Mouse (Mus musculus): ENCODE data around the gene Gabrb1.

Gene Gabrb1

GRCm38 (mm10) chr5:72043226-72044151 lies 385.6 kb downstream of the Gabrb1 start:
- 88% methylated on average over 12 of the region's 12 CpGs for WGBS

DNA sequence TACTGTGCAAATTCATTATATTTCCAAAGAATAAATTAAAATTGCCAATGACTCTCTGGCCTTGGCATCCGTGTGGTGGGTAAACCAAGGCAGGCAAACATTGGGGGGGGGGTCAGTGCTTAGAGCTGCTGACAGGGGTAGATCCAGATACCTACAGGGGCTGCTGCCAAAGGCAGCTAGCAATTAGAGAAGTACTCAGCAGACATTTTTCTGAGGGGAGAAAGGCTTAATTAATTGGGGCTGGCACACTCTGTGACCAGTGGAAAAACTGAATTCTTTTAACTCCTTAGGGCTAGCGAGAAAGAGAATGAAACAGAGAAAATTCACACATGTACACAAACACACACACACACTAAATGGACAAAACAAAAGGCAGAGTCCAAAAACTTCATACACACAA lies 388.3 kb downstream of the Gabrb1 start:
- 40% methylated on average over 2 of the region's 2 CpGs for WGBS

DNA sequence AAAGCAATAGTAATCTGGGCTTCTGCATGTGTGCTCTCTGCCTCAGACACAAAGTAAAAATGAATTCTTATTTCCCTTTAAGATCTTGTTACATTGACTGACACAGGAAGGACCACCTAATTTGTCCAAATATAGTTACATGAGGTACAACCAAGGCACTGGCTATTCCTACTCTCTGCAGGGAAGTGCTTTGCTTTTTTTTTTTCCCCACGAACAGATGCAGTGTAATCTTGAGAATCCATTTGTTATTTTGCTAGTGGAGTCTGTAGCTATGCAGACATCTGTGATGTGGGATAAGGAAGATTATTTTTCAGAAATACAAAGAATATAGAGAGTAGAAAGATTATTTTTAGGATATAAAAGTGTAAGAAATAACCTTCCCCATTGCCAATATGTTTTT lies 406.2 kb downstream of the Gabrb1 start:
- WGBS: 29% methylated on average over 1 of the region's 1 CpGs

DNA sequence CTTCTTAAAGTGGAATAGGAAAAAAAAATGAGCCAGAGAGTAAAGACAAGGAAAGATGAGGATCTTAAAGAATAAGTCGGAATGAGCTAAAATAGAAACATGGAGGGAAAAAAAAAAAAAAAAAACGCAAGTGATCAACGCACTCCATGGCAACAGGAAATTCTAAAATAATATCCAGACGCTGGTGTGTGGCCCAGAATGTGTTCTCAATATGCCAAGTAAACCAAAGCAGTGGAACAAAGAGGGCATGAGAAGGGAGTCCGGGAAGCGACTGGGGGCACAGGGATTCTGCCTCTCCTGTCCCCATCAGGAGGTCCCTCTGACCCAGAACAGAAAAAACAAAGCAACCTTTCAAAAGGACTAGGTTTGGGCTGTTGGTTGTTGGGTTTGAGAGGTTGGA lies 410.9 kb downstream of the Gabrb1 start:
- 13% methylated on average over 6 of the region's 6 CpGs for WGBS

GRCm38 (mm10) chr5:72069398-72069797 lies 411.5 kb downstream of the Gabrb1 start:
- 46% methylated on average over 7 of the region's 7 CpGs for whole genome bisulfite sequencing

DNA sequence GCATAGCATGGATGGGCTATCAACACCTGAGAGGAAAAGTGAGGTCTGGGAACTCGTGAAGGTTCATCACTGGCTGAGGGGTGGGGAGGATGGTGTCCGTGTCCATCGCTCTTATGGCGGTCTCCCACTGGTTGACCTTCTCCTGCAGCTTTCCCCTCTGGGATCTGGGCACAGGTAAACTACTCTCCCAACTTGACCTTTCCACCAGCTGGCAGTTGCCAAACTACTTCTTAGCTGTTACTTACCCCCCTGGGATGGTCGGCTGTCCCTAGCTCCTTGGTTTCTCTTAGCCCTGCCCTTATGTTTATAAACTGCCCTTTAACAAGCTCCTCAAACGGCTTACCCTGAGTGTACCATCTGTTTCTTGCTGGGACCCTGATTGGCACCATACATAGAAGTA lies 418.9 kb downstream of the Gabrb1 start:
- WGBS: 87% methylated on average over 6 of the region's 6 CpGs

DNA sequence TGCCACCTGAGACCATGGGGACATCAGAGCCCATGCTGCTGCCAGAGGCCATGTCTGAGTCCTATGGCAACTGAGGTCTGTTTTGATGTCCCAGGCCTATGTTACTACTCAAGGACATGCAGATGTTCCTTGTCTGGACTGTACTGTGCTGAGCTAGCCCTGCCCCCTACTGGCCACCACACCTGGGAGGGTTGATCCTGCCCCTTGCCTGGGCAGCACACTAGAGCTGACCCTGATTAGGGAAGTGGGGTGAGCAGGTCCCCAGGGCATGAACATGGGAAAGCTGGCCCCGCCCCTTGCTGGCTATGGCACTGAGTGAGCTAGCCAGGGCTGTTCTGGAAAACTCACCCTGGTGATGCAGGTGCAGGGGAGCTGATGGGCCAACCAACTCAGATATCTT lies 428.6 kb downstream of the Gabrb1 start:
- WGBS: 94% methylated on average over 1 of the region's 1 CpGs

DNA sequence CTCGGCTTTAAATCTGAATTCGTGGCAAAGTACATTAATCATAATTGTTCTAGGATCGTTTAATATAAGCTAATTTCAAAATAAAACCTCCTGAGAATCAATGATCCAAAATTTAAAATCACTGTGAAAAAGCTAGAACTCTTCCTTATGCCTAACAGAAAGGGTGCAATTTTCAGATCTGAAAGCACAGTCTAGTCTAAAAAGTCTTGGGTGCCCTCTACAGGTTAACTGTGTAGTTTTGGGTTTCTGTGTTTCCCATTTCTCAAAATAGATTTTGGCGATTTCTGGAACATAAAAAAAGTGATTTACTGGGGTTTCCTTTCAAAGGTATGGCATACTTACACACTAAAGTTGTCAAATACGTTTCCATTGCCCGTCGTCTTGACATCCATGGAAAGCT lies 436.7 kb downstream of the Gabrb1 start:
- WGBS: 27% methylated on average over 7 of the region's 7 CpGs

DNA sequence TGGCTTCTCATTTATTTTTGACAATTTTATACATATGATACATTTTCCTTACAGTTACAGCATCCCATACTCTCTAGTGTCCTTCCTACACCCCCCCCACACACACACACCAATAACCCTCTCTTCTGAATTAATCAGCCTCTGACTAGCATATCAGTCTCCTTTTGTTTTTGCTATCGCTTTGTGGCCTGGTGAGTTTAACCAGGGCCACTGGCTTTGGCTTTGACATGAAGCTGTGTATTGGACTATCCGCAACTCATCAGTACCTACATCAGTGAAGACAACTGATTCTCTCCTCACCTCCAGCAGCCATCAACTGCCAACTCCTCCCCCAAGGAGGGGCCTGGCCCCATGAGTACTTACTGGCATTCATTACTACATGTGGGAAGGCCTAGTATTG lies 437.1 kb downstream of the Gabrb1 start:
- 77% methylated on average over 2 of the region's 2 CpGs for WGBS

DNA sequence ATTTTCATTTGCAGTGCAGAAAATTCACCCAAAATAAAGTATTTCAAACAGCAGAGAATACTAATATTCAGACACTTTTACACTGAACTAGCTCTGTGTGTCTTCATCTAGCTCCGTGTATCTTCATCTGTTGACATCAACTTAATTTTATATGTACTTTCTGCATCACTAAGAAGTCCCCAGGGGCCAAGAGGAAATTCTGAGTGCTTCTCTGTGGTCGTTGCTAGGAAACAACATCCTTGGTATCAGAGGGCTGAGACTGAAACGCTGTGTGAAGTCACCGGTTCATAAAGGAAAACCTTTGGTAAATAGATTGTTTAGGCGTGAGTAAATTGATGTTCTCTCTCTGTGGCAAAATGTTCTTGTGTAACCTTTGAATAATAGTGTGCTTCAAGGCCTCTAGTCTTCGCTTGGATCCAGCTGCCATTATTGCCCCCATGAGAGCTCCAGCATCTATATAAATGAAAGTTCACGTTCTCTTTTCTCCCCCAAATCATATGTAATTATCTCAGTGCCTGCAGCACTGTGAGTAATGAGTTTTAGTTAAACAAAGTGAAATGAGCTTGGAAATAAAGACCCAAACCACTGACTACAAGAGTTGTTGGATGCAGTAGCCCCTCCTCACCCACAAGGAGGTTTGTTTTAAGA lies 446.5 kb downstream of the Gabrb1 start:
- 42% methylated on average over 7 of the region's 7 CpGs for WGBS

DNA sequence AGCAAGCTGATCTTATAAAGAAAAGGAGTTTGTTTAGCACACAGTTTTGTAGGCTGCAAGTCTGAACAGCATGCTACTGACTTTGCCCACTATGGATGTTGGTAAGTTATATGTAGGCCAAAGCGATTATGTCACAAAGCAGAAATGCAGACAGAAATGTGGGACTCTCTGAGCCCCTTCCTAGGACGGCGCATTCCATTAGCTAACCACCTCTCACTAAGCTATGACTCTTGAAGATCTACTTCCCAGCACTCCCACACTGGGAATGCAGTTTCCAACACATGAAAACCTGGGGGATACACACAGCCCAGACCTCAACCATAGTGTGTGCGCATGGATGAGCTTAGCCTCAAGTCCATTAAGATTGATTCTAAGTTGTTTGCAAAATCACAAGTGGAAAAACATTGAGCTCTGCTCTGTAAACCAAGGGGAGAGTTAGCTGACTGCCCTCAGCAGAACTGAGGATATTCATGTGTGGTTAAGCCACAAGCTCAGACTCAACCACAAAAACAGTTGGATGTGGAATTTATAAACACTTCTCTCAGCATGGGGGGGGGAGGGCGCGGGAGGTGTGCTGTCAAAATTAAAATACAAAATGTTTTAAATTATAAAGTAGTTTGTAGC lies 464.6 kb downstream of the Gabrb1 start:
- whole genome bisulfite sequencing: 88% methylated on average over 6 of the region's 6 CpGs

- WGBS: 78% methylated on average over 4 of the region's 4 CpGs
These were observed 468.8 kb downstream of the Gabrb1 start for GRCm38 (mm10) chr5:72126681-72127080.

DNA sequence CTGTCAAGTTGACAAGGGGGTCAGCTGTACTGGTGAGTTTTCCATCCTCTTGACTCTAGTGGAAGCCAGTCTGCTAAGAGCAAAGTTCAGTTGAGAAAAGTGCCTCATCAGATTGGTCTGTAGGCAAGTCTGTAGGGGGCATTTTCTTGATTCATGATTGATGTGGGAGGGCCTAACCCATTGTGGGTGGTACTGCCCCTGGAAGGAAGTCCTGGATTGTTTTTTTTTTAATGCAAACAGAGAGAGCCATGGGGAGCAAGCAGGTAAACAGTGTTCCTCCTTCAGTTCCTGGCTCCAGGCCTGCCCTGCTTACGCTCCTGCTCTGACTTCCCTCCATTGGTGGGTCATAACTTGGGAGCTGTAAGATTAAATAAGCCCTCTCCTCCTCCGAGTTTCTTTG lies 476.0 kb downstream of the Gabrb1 start:
- WGBS: 70% methylated on average over 2 of the region's 2 CpGs

- 72% methylated on average over 7 of the region's 7 CpGs for WGBS
These were observed 480.3 kb downstream of the Gabrb1 start for GRCm38 (mm10) chr5:72138256-72138655.

- WGBS: 48% methylated on average over 1 of the region's 1 CpGs
These were observed 481.7 kb downstream of the Gabrb1 start for GRCm38 (mm10) chr5:72139619-72140018.

GRCm38 (mm10) chr5:72148679-72149078 lies 490.8 kb downstream of the Gabrb1 start:
- WGBS: 68% methylated on average over 5 of the region's 5 CpGs

- 98% methylated on average over 5 of the region's 5 CpGs for WGBS
These were observed 493.0 kb downstream of the Gabrb1 start for GRCm38 (mm10) chr5:72150870-72151269.

DNA sequence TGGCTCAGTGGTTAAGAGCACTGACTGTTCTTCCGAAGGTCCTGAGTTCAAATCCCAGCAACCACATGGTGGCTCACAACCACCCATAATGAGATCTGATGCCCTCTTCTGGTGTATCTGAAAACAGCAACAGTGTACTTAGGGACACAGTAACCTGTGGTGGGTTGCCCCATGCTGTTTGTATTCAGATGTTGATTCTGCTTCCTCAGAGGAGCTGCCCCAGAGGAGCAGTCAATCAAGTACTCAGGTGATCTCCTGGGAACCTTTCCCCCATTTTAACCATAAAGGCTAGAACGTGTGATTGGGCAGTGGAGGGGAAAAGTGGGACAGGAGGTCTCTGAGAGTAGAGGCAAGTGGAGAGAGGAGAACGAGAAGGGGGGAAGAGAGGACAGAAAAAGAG lies 497.8 kb downstream of the Gabrb1 start:
- 82% methylated on average over 3 of the region's 3 CpGs for WGBS

DNA sequence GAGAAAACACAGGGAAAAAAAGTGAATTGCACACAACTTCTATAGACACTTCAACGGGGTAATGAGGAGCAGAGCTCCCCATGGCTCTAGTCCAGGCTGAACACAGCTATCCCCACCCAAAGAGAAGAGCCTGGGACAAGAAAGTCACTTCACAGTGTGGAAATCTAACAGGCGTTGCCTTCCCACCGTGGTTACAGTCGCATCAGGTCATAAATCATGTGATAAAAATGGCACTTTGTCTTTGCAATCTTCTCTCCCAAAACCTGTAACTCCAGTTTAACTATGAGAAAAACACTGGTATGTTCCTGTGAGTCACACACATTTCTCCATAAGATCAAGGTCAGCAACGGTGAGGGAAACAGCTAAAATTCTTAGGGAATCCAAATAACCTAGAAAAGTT lies 498.7 kb downstream of the Gabrb1 start:
- WGBS: 97% methylated on average over 5 of the region's 5 CpGs

- WGBS: 67% methylated on average over 12 of the region's 12 CpGs
These were observed 500.8 kb downstream of the Gabrb1 start for GRCm38 (mm10) chr5:72158667-72159066.

DNA sequence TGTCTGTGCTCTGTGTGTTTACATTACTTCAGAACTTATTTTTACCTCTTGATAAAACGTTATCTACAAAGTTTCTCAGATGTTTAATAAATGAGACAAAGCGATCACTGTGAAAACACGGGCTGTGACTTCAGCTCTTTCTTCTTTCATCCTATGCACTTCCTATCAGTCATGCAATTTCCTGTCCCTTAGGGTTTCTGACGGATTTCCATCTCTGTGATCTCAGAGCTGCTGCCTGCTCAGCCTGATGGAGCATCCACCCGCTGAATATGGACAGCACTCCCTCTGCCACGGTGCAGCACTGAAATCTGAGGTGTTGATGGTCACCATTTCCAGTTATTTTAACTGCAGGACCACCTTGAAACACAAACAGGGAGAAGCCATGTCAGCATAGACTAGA lies 501.6 kb downstream of the Gabrb1 start:
- WGBS: 71% methylated on average over 6 of the region's 6 CpGs

DNA sequence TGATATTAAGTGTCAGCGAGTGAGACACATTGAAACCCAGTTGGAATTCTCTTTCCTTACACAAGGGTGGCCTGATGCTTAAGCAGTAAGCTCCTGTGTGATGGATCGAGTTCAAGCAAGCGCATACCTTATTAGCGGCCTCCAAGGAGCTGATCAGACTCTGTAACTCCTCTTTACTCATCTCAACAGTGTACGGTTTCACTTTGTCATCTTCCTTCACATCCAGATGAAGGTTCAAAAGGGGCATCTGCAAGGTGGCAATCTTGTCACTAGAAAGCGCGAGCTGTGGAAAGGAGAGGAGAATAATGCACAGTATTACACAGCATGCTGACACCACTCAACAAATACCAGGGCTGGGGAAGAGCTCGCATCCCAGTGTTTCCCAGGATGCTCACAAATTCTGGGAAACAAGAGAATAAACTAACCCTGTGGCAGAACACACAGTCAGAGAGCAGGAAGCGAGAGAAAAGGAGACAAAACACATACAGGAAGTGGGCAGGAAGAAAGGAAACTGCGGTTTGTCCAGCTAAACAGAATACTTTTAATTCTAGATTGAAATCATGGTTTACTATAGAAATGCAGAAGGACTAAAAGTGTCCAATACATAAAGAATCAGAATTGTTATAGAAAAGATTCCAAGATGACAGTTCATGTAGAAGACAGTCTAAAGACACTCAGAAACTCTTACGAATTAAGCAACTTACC lies 503.0 kb downstream of the Gabrb1 start:
- WGBS: 88% methylated on average over 11 of the region's 11 CpGs

Measured in cerebral cortex, adult 2 months (tissue).